Mouse (Mus musculus): ENCODE measurements around the gene Pde1c.

Gene Pde1c

GRCm38 (mm10) chr6:56076378-56076805 lies 492.5 kb downstream of the Pde1c start:
- no peak for DNase-seq (ENCODE audit: low spot score in 2 of 2)

DNA sequence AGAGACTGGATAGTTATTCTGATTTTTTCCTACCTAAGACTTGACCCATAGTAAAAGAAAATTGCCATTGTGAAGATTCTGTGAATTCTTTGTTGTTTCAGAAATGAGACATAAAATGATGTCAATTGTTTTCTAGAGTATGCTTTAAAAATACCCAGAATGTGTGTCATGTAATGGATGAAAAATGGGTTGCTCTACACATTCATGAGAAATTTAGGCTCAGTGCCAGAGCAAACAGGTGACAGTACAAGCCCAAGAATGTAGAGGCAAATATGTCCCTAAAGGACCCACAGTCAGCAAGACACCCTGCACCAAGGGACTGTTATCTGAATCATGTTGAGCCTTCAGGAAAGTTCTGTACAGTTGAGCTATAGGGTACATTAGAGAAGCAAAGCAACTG lies 500.4 kb downstream of the Pde1c start:
- DNase-seq (ENCODE audit: low spot score in 2 of 2): no peak

DNA sequence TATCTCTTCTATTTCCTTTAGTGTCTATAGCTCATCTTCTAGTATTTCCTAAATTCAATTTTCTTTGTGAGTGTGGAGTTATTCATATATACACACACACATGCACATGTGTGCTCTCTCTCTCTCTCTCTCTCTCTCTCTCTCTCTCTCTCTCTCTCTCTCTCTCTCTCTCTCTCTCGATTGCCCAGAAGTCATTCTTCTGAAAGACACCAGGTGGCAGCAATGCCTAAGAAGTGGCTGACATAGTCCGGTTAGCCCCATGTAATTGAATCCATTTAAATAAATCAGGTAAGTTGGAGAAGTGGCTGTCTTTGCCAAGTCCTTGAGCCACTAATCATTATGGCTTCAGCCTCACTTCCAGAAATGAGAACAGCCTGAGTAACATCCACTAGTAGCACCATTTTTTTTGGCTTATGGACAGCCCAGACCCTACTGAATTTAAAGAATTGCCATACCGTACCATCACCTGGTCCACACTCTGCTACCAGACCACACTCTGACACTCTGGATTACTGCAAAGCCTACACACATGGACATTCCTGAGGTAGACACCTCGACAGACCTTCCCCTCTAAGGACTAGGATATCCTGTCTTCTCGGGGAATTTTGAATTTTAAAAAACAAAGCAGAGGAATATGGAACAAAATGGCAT lies 502.1 kb downstream of the Pde1c start:
- DNase-seq (ENCODE audit: low spot score in 2 of 2): peak in 1 of 2 experiments; percentile 13

- no peak for DNase-seq (ENCODE audit: low spot score in 2 of 2)
Observed at GRCm38 (mm10) chr6:56063736-56064135, 505.2 kb downstream of the Pde1c start.

GRCm38 (mm10) chr6:56049104-56049503 lies 519.8 kb downstream of the Pde1c start:
- DNase-seq (ENCODE audit: low spot score in 2 of 2): no peak

DNA sequence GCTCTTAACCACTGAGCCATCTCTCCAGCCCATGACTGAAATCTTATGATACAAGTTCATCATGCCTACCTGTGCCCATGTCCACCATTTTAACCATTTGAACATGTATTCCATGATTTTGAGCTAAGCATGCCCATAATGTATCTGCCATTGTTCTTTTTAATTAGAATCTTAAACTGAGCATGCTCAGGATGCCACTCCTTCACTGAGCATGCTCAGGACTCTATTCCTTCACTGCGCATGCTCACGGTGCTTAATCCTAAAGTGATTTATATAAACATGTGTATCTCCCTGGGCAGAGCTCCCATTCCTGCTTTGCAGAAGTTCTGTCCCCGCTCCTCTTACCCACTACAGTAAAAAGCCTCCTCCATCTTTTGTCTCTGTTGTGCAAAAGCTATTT lies 520.3 kb downstream of the Pde1c start:
- no peak for DNase-seq (ENCODE audit: low spot score in 2 of 2)

- DNase-seq (ENCODE audit: low spot score in 2 of 2): no peak
Observed at GRCm38 (mm10) chr6:56044716-56045115, 524.2 kb downstream of the Pde1c start.

GRCm38 (mm10) chr6:56044270-56044669 lies 524.6 kb downstream of the Pde1c start:
- no peak for DNase-seq (ENCODE audit: low spot score in 2 of 2)

- DNase-seq (ENCODE audit: low spot score in 2 of 2): no peak
Observed at GRCm38 (mm10) chr6:56039476-56040055, 529.3 kb downstream of the Pde1c start.

GRCm38 (mm10) chr6:56035054-56035453 lies 533.8 kb downstream of the Pde1c start:
- DNase-seq (ENCODE audit: low spot score in 2 of 2): no peak

- DNase-seq (ENCODE audit: low spot score in 2 of 2): no peak
Observed at GRCm38 (mm10) chr6:56032231-56032630, 536.7 kb downstream of the Pde1c start.

- DNase-seq (ENCODE audit: low spot score in 2 of 2): no peak
Observed at GRCm38 (mm10) chr6:56029986-56030385, 538.9 kb downstream of the Pde1c start.

- DNase-seq (ENCODE audit: low spot score in 2 of 2): no peak
Observed at GRCm38 (mm10) chr6:56027966-56028365, 540.9 kb downstream of the Pde1c start.

GRCm38 (mm10) chr6:56027318-56027717 lies 541.6 kb downstream of the Pde1c start:
- no peak for DNase-seq (ENCODE audit: low spot score in 2 of 2)

GRCm38 (mm10) chr6:56025533-56025932 lies 543.4 kb downstream of the Pde1c start:
- DNase-seq (ENCODE audit: low spot score in 2 of 2): no peak
